Mouse (Mus musculus) erythroid progenitor cell, adult 5-6 weeks (primary cell): ENCODE data around the gene Prss47. TPM values are rescaled to one million over a fixed set of nuclear protein-coding genes. Genes with fewer than 3 reads are reported as not detected.
A peak's percentile ranks its signal among the peaks of the same experiment; 100 is the strongest.

Source experiments
- ATAC-seq: replicated peaks from 2 replicates; pipeline ENCODE4 v1.8.0; 2016; ENCODE audit warnings: moderate number of reproducible peaks, mild to moderate bottlenecking, moderate TSS enrichment, inconsistent platforms; ENCODE audit not compliant: poor library complexity, low FRiP score, severe bottlenecking
- total RNA-seq, 2 experiments: library from RNA; stranded (forward) in 1 of 2; stranded (reverse) in 1 of 2; fragments of 150-400 nt in 1 of 2; fragments of 186-747, 209-891 nt in 1 of 2; gene quantifications; 2 replicates each; pipeline versions ENCODE4 v1.2.3 to v1.2.4; 2015 to 2017; ENCODE audit warnings: low replicate concordance in 2 of 2

Gene Prss47
- total RNA-seq (2015; ENCODE audit: low replicate concordance) (not detected in 2 replicates), total RNA-seq (2017; ENCODE audit: low replicate concordance) (not detected in 2 replicates)

DNA sequence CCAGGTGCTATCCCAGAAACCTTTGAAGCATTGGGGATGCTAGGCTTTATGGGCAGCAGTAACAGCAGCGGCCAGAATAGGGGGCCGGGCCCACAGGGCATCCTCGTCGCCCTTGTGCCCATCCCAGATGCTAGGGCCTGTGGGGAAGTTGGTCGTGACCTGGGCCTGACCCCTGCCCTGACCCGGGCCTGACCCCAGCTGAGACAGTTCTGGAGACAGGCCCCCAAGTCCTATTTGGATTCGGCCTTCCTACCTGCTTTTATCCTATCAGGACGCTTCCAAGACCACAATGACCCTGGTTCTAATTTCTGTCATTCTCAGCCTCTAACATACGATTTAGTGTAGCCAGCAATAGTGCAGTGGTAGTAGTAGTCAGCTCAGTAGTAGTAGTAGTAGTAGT lies at the start of gene Prss47:
Prss47 (minus strand) TSS at position 101 of the 400 bp plus-strand sequence.
- ATAC-seq = no peak

DNA sequence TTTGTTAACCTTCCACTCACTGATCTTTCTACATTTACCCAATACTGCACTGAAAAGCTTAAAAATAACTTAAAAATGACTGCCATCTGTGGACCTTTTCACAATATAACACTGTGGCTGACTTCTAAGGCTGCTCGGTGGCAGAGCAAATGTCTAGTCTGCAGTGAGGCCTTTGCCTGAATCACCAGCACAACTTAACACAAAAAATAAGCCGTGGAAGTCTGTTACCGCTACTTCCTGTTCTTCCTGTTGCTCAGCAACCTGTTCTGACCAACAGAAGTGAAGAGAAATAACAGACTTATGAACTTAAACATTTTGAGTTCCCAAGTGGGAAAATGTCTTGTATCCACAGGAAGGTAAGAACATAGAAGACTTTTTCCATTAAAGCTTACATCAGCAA lies 48.7 kb upstream of the Prss47 start:
- ATAC-seq = 0 out of 2 replicates have a peak, but pooled peaks have one; percentile 6

DNA sequence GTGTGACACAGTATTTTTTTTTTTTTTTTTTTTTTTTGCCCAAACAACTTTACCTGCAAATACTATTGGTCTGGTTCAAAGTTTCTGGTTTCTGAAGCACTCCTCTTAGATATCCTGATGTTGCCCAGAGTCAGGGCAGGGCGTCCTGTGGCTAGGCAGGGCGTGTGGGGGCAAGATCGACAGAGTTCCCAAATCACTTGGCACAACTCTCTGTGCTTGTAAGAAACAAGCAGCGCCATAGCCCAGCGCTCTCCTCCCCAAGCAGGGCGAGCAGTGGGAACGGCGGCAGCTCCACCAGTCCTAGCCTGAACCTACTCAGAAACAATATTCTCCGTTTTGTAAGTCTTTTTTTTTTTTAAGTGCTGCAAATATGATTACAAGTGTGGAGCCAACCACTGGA lies 48.1 kb upstream of the Prss47 start:
- no peak for ATAC-seq

DNA sequence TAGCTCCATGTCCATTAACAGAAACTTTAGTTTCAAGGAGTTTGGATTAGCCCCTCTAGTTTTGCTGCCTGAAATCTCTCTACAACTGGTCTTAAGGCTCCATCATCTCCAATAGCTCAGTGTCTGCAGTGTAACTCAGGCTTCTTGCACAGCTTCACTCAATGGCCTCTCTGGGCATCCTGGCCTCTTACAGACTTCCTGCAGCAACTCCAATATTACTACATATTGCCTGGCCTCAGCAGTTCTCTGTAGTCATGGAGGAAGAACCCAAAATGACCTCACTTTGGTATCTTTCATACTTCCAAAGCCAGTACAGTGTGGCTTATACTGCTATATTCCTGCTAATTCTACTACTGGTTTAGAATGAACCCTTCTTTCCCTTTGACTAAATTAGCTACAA lies 44.5 kb upstream of the Prss47 start:
- ATAC-seq = 0 out of 2 replicates have a peak, but pooled peaks have one; percentile 39

DNA sequence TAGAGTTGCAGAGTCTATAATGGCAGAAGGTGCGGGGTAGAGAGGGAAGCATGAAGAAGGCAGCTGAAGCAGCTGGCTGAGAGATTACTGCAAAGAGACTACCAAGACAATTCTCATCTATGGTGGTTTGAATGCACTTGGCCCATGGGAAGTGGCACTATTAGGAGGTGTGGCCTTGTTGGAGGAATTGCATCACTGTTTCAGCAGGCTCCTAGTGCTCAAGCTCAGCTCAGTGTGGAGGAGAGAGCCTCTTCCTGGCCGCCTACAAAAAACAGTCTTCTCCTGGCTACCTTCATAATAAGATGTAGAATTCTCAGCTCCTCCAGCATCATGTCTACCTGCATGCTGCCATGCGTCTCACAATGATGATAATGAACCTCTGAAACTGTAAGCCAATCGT lies 43.4 kb upstream of the Prss47 start:
- ATAC-seq = no peak

DNA sequence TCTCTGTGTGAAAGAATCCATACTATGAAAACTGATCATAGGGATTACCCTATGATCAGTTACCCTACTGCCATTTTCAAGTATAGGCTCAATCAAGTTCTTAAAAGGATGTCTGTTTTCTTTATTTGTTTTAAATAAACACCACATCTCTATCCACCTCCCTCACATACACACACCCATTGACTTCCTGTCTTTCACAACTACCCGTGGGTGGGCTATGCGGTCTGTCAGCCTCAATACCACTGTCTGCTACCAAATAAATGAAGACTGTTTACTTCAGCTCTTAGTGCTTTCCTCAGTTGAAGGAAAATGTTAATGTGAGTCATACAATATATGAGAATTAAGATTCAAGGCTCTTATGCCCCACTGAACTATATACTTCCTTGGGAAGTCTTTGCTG lies 17.4 kb upstream of the Prss47 start:
- no peak for ATAC-seq

DNA sequence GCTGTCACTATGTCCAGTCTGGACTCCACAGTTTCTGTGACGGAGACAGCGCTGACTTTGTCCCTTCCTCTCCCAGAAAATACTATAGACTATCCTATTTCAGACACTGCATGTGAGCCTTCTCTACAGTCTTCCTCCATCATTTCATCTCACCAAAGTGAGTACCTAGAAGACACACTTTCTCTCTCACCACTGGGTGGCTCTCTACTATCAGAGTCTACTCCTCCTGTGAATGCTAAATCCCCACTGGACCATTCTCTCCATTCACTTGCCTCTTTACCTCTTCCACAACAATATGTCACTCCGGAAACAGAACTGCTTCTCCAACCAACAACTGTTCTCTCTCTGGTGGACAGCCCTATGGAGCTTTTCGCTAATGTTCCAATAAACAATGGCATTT lies 17.5 kb downstream of the Prss47 start:
- ATAC-seq = no peak

DNA sequence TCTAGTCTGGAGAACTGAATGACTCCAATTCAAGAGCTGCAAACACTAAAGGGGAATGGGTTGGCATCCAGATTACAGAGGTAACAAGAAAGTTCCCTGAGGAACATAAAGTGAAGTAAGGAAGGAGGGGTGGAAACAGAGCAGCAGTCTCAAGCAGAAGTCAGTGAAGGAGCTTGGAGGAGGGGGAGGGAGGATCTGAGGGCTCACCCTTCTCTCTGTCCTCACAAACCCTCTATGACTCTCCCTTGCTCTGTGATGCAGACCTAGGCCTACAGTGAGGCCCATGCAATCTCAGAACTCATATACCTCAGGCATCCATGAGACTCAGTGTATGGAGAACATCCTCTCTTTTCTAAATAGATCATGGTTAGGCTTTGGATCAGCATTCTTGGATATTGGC lies 19.8 kb downstream of the Prss47 start, which contains the start of gene Spata31d1c:
Spata31d1c (plus strand) TSS at position 301 of the 400 bp plus-strand sequence.
- no peak for ATAC-seq

DNA sequence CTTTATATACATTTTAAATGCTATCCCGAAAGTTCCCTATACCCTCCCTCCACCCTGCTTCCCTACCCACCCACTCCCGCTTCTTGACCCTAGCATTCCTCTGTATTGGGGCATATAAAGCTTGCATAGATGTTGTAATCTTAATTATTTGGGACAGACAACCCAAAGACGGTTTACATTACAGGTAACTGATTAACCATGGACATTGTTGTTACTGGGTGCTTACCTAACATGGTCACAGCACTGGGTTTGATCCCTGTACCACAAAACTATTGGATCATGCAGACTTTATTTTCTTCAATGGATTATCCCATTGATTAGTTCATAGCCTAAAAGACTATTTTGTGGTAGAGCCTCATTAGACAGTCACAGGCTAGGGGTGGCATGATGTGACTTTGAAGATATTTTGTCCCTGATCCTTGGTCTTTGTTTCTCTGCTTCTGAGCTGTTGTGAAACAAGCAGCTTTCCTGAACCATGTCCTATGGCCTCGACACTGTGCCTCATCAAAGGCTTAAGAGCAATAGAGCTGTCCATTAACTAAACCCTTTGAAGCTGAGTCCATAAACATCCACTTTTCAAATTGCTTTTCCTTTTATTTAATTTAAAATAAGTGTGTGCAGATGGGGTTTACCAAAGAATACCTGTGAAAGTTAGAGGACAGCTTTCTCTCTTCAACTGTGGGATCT lies 41.4 kb downstream of the Prss47 start:
- ATAC-seq = no peak

DNA sequence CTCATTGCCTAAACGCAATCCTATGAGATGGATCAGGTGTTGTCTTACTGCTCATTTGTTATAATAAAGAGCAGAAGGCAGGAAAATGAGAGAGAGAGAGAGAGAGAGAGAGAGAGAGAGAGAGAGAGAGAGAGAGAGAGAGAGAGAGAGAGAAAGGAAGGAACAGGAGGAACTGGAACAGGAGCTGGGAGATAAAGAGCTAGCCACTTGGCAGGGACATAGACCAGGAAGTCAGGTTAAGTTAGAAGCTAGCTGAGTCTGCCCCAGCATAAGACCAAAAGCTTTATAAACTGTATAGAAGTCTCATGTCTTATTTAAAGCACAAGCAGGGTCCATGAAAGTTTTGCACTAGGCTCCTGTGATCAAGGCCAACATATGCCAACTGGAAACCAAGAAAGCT lies 44.6 kb downstream of the Prss47 start:
- ATAC-seq = no peak

DNA sequence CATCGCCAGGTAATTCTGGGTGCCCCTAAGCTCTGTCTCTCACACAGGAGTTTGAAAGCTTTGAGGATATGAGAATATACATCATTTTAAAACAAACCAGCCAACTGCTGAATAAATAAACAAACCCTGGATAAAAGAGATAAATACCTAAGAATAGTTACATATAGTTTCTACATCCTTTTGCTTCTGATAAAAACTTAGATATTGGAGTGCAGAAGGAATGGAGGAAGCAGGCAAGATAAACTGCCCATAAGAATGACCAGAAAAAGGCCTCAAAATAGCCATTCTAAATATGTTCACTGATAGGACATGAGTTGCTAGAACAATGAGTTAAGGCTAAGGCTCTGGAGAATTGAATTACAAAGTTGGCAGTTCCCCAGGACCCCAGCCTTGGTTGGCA lies 45.8 kb downstream of the Prss47 start:
- no peak for ATAC-seq

DNA sequence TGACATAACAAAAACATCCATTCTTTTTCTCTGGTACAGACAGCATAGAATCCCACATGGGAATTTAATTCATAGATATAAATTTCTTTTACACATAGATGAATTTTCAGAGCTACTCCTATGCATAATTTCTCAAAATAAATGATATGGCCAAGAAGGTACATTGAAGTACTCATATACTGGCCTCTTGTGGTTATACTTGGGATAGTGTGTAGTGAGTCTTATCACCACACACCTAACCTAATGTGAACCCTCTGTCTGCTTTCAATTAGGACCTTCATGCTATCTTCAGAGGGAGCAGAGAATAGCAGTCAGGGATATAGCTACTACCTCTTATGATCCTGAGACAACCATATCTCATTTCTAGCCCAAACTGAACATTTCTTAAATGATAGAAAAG lies 47.1 kb downstream of the Prss47 start:
- ATAC-seq = no peak

Other genes starting within 250 kb of the Prss47 start
- gene Cntnap3, start 148.8 kb downstream of the Prss47 start, total RNA-seq (2015; ENCODE audit: low replicate concordance) = not detected in 2 replicates
- gene Cntnap3, start 148.8 kb downstream of the Prss47 start, total RNA-seq (2017; ENCODE audit: low replicate concordance) = not detected in 2 replicates
- gene Spata31, start 135.4 kb downstream of the Prss47 start, total RNA-seq (2015; ENCODE audit: low replicate concordance) = not detected in 2 replicates
- not detected in 2 replicates for gene Spata31, start 135.4 kb downstream of the Prss47 start, total RNA-seq (2017; ENCODE audit: low replicate concordance)
- not detected in 2 replicates for gene Spata31d1c, start 19.7 kb downstream of the Prss47 start, total RNA-seq (2015; ENCODE audit: low replicate concordance)
- not detected in 2 replicates for gene Spata31d1c, start 19.7 kb downstream of the Prss47 start, total RNA-seq (2017; ENCODE audit: low replicate concordance)
- 41.4 and 42.3 TPM in 2 replicates for gene Mfsd14b, start 60.2 kb upstream of the Prss47 start, total RNA-seq (2015; ENCODE audit: low replicate concordance)
- gene Mfsd14b, start 60.2 kb upstream of the Prss47 start, total RNA-seq (2017; ENCODE audit: low replicate concordance) = 44.0 and 54.0 TPM in 2 replicates
- gene Olfr465-ps1, start 85.3 kb upstream of the Prss47 start, total RNA-seq (2015; ENCODE audit: low replicate concordance) = not detected in 2 replicates
- not detected in 2 replicates for gene Olfr465-ps1, start 85.3 kb upstream of the Prss47 start, total RNA-seq (2017; ENCODE audit: low replicate concordance)
- not detected in 2 replicates for gene Olfr466, start 97.5 kb upstream of the Prss47 start, total RNA-seq (2015; ENCODE audit: low replicate concordance)
- gene Olfr466, start 97.5 kb upstream of the Prss47 start, total RNA-seq (2017; ENCODE audit: low replicate concordance) = not detected in 2 replicates
- not detected in 2 replicates for gene Nlrp4f, start 153.2 kb upstream of the Prss47 start, total RNA-seq (2015; ENCODE audit: low replicate concordance)
- not detected in 2 replicates for gene Nlrp4f, start 153.2 kb upstream of the Prss47 start, total RNA-seq (2017; ENCODE audit: low replicate concordance)
- not detected in 2 replicates for gene Gm10775, start 206.8 kb upstream of the Prss47 start, total RNA-seq (2015; ENCODE audit: low replicate concordance)
- not detected in 2 replicates for gene Gm10775, start 206.8 kb upstream of the Prss47 start, total RNA-seq (2017; ENCODE audit: low replicate concordance)
- 11.5 and 23.9 TPM in 2 replicates for gene Zfp369, start 226.1 kb upstream of the Prss47 start, total RNA-seq (2015; ENCODE audit: low replicate concordance)
- gene Zfp369, start 226.1 kb upstream of the Prss47 start, total RNA-seq (2017; ENCODE audit: low replicate concordance) = 7.4 and 15.5 TPM in 2 replicates